Mouse (Mus musculus): ENCODE measurements around the gene Adh4. TPM values are rescaled to one million over a fixed set of nuclear protein-coding genes. Genes with fewer than 3 reads are reported as not detected.

Adh4 gene
- 0.39 and 0.49 TPM in 2 replicates for polyA plus RNA-seq (2012; rRNA removed)

GRCm38 (mm10) chr3:138415121-138415690 is at the start of gene Adh4:
Adh4 (plus strand) TSS chr3:138415466.

GRCm38 (mm10) chr3:138442612-138443464 is 27.6 kb downstream of the Adh4 start, which contains the start of gene Adh5:
Adh5 (plus strand) TSS chr3:138443093.

Other genes starting within 250 kb of the Adh4 start
- not detected in 2 replicates for gene 4930579F01Rik, start 221.6 kb upstream of the Adh4 start, polyA plus RNA-seq (2012; rRNA removed)
- 4.8 and 4.9 TPM in 2 replicates for gene Adh7, start 197.7 kb upstream of the Adh4 start, polyA plus RNA-seq (2012; rRNA removed)
- 1,016 and 1,070 TPM in 2 replicates for gene Adh1, start 154.5 kb upstream of the Adh4 start, polyA plus RNA-seq (2012; rRNA removed)
- gene Adh6a, start 102.2 kb upstream of the Adh4 start, polyA plus RNA-seq (2012; rRNA removed) = not detected in 2 replicates
- 0.19 and 0.27 TPM in 2 replicates for gene Adh6b, start 73.7 kb upstream of the Adh4 start, polyA plus RNA-seq (2012; rRNA removed)
- 169 and 177 TPM in 2 replicates for gene Adh5, start 27.6 kb downstream of the Adh4 start, polyA plus RNA-seq (2012; rRNA removed)
- gene Metap1, start 74.0 kb downstream of the Adh4 start, polyA plus RNA-seq (2012; rRNA removed) = 18.9 and 20.2 TPM in 2 replicates
- gene Eif4e, start 110.7 kb downstream of the Adh4 start, polyA plus RNA-seq (2012; rRNA removed) = 48.1 and 52.3 TPM in 2 replicates